ENCODE assay signal across 24 mouse cellular contexts in genomic region chr10:50711765-50712164, GRCm38 (mm10).
DNase-seq lines count a peak whose midpoint lies in the region; ATAC-seq and TF ChIP-seq lines count a peak whose summit lies in the region.
"Had no signal": no experiment of that assay in that cellular context is flagged by ENCODE, and none has a peak within 500 bp of the region (broad histone marks: within the 10 kb centered on the region; RNA-seq: fewer than 3 reads in every experiment).

No protein-coding gene starts in this region.

- no peaks in the 10 kb centered on the region for H3K27me3 ChIP-seq in embryonic facial prominence, embryonic 14.5 days (replicated peaks; ENCODE audit: control insufficient read depth, insufficient read depth, low read length)
- no peaks in the 10 kb centered on the region for H3K27me3 ChIP-seq in embryonic facial prominence, embryonic 10.5 days (replicated peaks; ENCODE audit: low read depth, poor library complexity, severe bottlenecking)
- H3K27me3 ChIP-seq in kidney, adult 2 months (replicated peaks; ENCODE audit: control insufficient read depth, insufficient read depth, low read length) = no peaks in the 10 kb centered on the region
- H3K27me3 ChIP-seq in kidney, embryonic 16.5 days (ENCODE audit: insufficient read depth, low read length) = no peaks in the 10 kb centered on the region
- no peaks in the 10 kb centered on the region for H3K27me3 ChIP-seq in lung, embryonic 14.5 days (ENCODE audit: insufficient read depth, low read length)
- H3K27me3 ChIP-seq: CH12.LX; heart, embryonic 12.5 days; liver, embryonic 15.5 days; Patski had no signal

- TF ChIP-seq CTCF in kidney, adult 2 months (conservative IDR thresholded peaks at IDR 0.05; ENCODE audit: insufficient read depth, insufficient read length, low read depth, low read length) = no peak
- no peak for TF ChIP-seq CTCF in lung, embryonic 14.5 days (IDR thresholded peaks at IDR 0.05; ENCODE audit: low read depth)

- no peaks in the 10 kb centered on the region for H3K4me1 ChIP-seq in embryonic facial prominence, embryonic 14.5 days (ENCODE audit: control insufficient read depth, insufficient read depth, low read length)
- H3K4me1 ChIP-seq in embryonic facial prominence, embryonic 10.5 days = no peaks in the 10 kb centered on the region
- no peaks in the 10 kb centered on the region for H3K4me1 ChIP-seq in kidney, adult 2 months (ENCODE audit: control insufficient read depth, insufficient read depth, low read length)
- H3K4me1 ChIP-seq in kidney, embryonic 16.5 days (ENCODE audit: insufficient read depth, low read length) = no peaks in the 10 kb centered on the region
- no peaks in the 10 kb centered on the region for H3K4me1 ChIP-seq in lung, embryonic 14.5 days (ENCODE audit: insufficient read depth)
- H3K4me1 ChIP-seq: forebrain, embryonic 10.5 days; heart, embryonic 12.5 days; limb, embryonic 10.5 days; liver, embryonic 15.5 days had no signal

- H3K27ac ChIP-seq in embryonic facial prominence, embryonic 14.5 days (replicated peaks; ENCODE audit: low read depth, low read length) = no peak overlapping the region
- no peak overlapping the region for H3K27ac ChIP-seq in embryonic facial prominence, embryonic 10.5 days (replicated peaks)
- no peak overlapping the region for H3K27ac ChIP-seq in kidney, adult 2 months (ENCODE audit: insufficient read depth, low read depth, low read length)
- H3K27ac ChIP-seq in kidney, embryonic 16.5 days (ENCODE audit: low read length) = no peak overlapping the region
- no peak overlapping the region for H3K27ac ChIP-seq in lung, embryonic 14.5 days (ENCODE audit: low read depth)
- H3K27ac ChIP-seq: forebrain, embryonic 10.5 days; limb, embryonic 10.5 days; liver, embryonic 15.5 days; macrophage; stomach, postnatal 0 days had no signal

- H3K4me3 ChIP-seq in embryonic facial prominence, embryonic 14.5 days (ENCODE audit: low read depth, low read length) = no peak overlapping the region
- no peak overlapping the region for H3K4me3 ChIP-seq in embryonic facial prominence, embryonic 10.5 days
- no peak overlapping the region for H3K4me3 ChIP-seq in kidney, adult 2 months (ENCODE audit: insufficient read depth, low read depth, low read length)
- H3K4me3 ChIP-seq in kidney, embryonic 16.5 days (ENCODE audit: low read length) = no peak overlapping the region
- no peak overlapping the region for H3K4me3 ChIP-seq in lung, embryonic 14.5 days (ENCODE audit: low read depth, low read length)
- H3K4me3 ChIP-seq: forebrain, embryonic 10.5 days; heart, embryonic 12.5 days; limb, embryonic 10.5 days; liver, embryonic 15.5 days had no signal

- DNase-seq in embryonic facial prominence, embryonic 14.5 days (ENCODE audit: low spot score) = peak; percentile 6
- no peak for DNase-seq in embryonic facial prominence, embryonic 10.5 days (ENCODE audit: low spot score)
- DNase-seq in kidney, adult 2 months = peak; percentile 49
- peak; percentile 8 for DNase-seq in lung, embryonic 14.5 days
- no peak for DNase-seq in lung, postnatal 14 days
- DNase-seq in telencephalon, adult 2 months (ENCODE audit: low read depth, low spot score) = peak; percentile 17
- DNase-seq: adrenal gland, adult 8-10 months; B cell, adult 2 months; gastrocnemius, postnatal 25 days; heart, adult 18-20 months; heart, postnatal 10 days; layer of hippocampus, adult 9-11 months; liver had no signal

- no peak for ATAC-seq in embryonic facial prominence, embryonic 14.5 days (ENCODE audit: low read depth)
- no peak for ATAC-seq in kidney, embryonic 16.5 days (ENCODE audit: low FRiP score, low TSS enrichment)
- no peak for ATAC-seq in lung, embryonic 14.5 days (ENCODE audit: insufficient read depth)
- ATAC-seq: intestine, postnatal 0 days; Patski had no signal

- H3K9me3 ChIP-seq in embryonic facial prominence, embryonic 14.5 days (ENCODE audit: control insufficient read depth, low read length) = no peaks in the 10 kb centered on the region
- no peaks in the 10 kb centered on the region for H3K9me3 ChIP-seq in embryonic facial prominence, embryonic 10.5 days
- no peaks in the 10 kb centered on the region for H3K9me3 ChIP-seq in kidney, embryonic 16.5 days (ENCODE audit: low read length)
- no peaks in the 10 kb centered on the region for H3K9me3 ChIP-seq in lung, embryonic 14.5 days (ENCODE audit: low read depth, low read length)
- H3K9me3 ChIP-seq: forebrain, embryonic 10.5 days; G1E; heart, embryonic 12.5 days; limb, embryonic 10.5 days; liver, embryonic 15.5 days had no signal

- H3K9ac ChIP-seq in embryonic facial prominence, embryonic 14.5 days (ENCODE audit: low read depth, low read length) = no peak overlapping the region
- H3K9ac ChIP-seq in kidney, embryonic 16.5 days (replicated peaks; ENCODE audit: low read length) = no peak overlapping the region
- no peak overlapping the region for H3K9ac ChIP-seq in lung, embryonic 14.5 days
- H3K9ac ChIP-seq: heart, embryonic 12.5 days; liver, embryonic 15.5 days had no signal

- TF ChIP-seq POLR2A in kidney, adult 2 months (IDR thresholded peaks at IDR 0.05; ENCODE audit: low read depth, low read length) = no peak

- H3K4me2 ChIP-seq in embryonic facial prominence, embryonic 14.5 days (ENCODE audit: low read depth, low read length) = no peak overlapping the region
- H3K4me2 ChIP-seq in kidney, embryonic 16.5 days (replicated peaks; ENCODE audit: low read depth, low read length) = no peak overlapping the region
- H3K4me2 ChIP-seq in lung, embryonic 14.5 days = no peak overlapping the region
- H3K4me2 ChIP-seq: heart, embryonic 12.5 days; liver, embryonic 15.5 days had no signal

- peaks cover 14% of the 10 kb centered on the region for H3K36me3 ChIP-seq in embryonic facial prominence, embryonic 14.5 days (ENCODE audit: control insufficient read depth, insufficient read depth, low read length)
- peaks cover 5% of the 10 kb centered on the region; the same call in 1 of the 2 replicates for H3K36me3 ChIP-seq in embryonic facial prominence, embryonic 10.5 days (replicated peaks)
- H3K36me3 ChIP-seq in kidney, adult 2 months (ENCODE audit: control insufficient read depth, insufficient read depth, low read length) = no peaks in the 10 kb centered on the region
- H3K36me3 ChIP-seq in kidney, embryonic 16.5 days (ENCODE audit: insufficient read depth, low read length) = peaks cover 8% of the 10 kb centered on the region; the same call in 1 of the 2 replicates
- H3K36me3 ChIP-seq in lung, embryonic 14.5 days (ENCODE audit: insufficient read depth) = peaks cover 9% of the 10 kb centered on the region; the same call in 1 of the 2 replicates

- WGBS in embryonic facial prominence, embryonic 14.5 days = 82% methylated on average over 1 of the region's 1 CpGs
- WGBS in embryonic facial prominence, embryonic 10.5 days = 97% methylated on average over 1 of the region's 1 CpGs
- 73% methylated on average over 1 of the region's 1 CpGs for WGBS in kidney, adult 2 months
- 82% methylated on average over 1 of the region's 1 CpGs for WGBS in kidney, embryonic 16.5 days
- WGBS in lung, embryonic 14.5 days = 88% methylated on average over 1 of the region's 1 CpGs

Comparison
In these comparisons a context has a peak if more than half of its experiments do, and no peak if none do; other contexts are left out.
1. DNase-seq: peak in embryonic facial prominence, embryonic 14.5 days (single experiment), kidney, adult 2 months (single experiment), lung, embryonic 14.5 days (single experiment) and telencephalon, adult 2 months (single experiment); none in embryonic facial prominence, embryonic 10.5 days (single experiment) and lung, postnatal 14 days (single experiment).